Mouse (Mus musculus) intestine, embryonic 15.5 days (tissue): Measurements from ENCODE around the gene Vat1l. TPM values are rescaled to one million over a fixed set of nuclear protein-coding genes. Genes with fewer than 3 reads are reported as not detected.
A peak's percentile ranks its signal among the peaks of the same experiment; 100 is the strongest.

ENCODE experiments used
- ATAC-seq: fragments of 200-750 bp; cut with Nextera tagmentation; 2 replicates; pipeline ENCODE4 v1.8.0; 2017; ENCODE audit warnings: moderate TSS enrichment, moderate library complexity
- H3K27ac ChIP-seq: fragments of 300-500 bp; sonication (generic); 2 replicates; pipeline ENCODE4 v1.5.1; 2015; ENCODE audit warnings: mild to moderate bottlenecking, inconsistent platforms
- H3K27me3 ChIP-seq: fragments of 300-500 bp; sonication (generic); replicated peaks from 2 replicates; pipeline ENCODE4 v1.6.1; 2015; ENCODE audit warnings: inconsistent platforms
- H3K36me3 ChIP-seq: fragments of 300-500 bp; sonication (generic); 2 replicates; pipeline ENCODE4 v1.6.1; 2015; ENCODE audit warnings: inconsistent platforms
- H3K4me1 ChIP-seq: fragments of 300-500 bp; sonication (generic); replicated peaks from 2 replicates; pipeline ENCODE4 v1.6.1; 2015; ENCODE audit warnings: inconsistent platforms
- H3K4me2 ChIP-seq: fragments of 300-500 bp; sonication (generic); replicated peaks from 2 replicates; pipeline ENCODE4 v1.6.1; 2015; ENCODE audit warnings: mild to moderate bottlenecking, inconsistent platforms
- H3K4me3 ChIP-seq: fragments of 300-500 bp; sonication (generic); replicated peaks from 2 replicates; pipeline ENCODE4 v1.5.1; 2015; ENCODE audit warnings: inconsistent platforms
- H3K9ac ChIP-seq: fragments of 300-500 bp; sonication (generic); 2 replicates; pipeline ENCODE4 v1.6.1; 2015; ENCODE audit warnings: inconsistent platforms
- H3K9me3 ChIP-seq: fragments of 300-500 bp; sonication (generic); 2 replicates; pipeline ENCODE4 v1.6.1; 2016; ENCODE audit warnings: inconsistent platforms
- WGBS: fragments of 180-500 bp; shearing (Covaris S2); methylation state at CpG from one replicate; pipeline ENCODE4 v1.1.7; 2015; 5-methylcytosine and 5-hydroxymethylcytosine counted together
- polyA plus RNA-seq: library from polyadenylated mRNA; unstranded; fragments of >200 nt; fragmentation: Nextera tagmentation; extraction: Ambion mirVana; gene quantifications from 2 replicates; pipeline ENCODE4 v1.2.1, GENCODE M21; 2015

Vat1l gene
- polyA plus RNA-seq, 1 experiment from 2014 or later, result 3.5 TPM

- Histone ChIP-seq H3K9me3 (no peaks in the 10 kb centered on the region), H3K9ac (no peak overlapping the region), H3K27ac (no peak overlapping the region), H3K27me3 (no peaks in the 10 kb centered on the region), H3K4me1 (no peaks in the 10 kb centered on the region), H3K4me2 (no peak overlapping the region), H3K4me3 (no peak overlapping the region), H3K36me3 (no peaks in the 10 kb centered on the region)
- ATAC-seq, result no peak
- 93% methylated on average over 2 of the region's 2 CpGs for WGBS
Measured at GRCm38 (mm10) chr8:114222001-114222400, 16.6 kb downstream of the Vat1l start.

- Histone ChIP-seq H3K4me3 (no peak overlapping the region), H3K4me1 (no peaks in the 10 kb centered on the region), H3K9ac (no peak overlapping the region), H3K36me3 (no peaks in the 10 kb centered on the region), H3K9me3 (no peaks in the 10 kb centered on the region), H3K27me3 (no peaks in the 10 kb centered on the region), H3K27ac (no peak overlapping the region), H3K4me2 (no peak overlapping the region)
- no peak for ATAC-seq
- 98% methylated on average over 2 of the region's 2 CpGs for WGBS
Measured at GRCm38 (mm10) chr8:114224001-114224400, 18.6 kb downstream of the Vat1l start.

DNA sequence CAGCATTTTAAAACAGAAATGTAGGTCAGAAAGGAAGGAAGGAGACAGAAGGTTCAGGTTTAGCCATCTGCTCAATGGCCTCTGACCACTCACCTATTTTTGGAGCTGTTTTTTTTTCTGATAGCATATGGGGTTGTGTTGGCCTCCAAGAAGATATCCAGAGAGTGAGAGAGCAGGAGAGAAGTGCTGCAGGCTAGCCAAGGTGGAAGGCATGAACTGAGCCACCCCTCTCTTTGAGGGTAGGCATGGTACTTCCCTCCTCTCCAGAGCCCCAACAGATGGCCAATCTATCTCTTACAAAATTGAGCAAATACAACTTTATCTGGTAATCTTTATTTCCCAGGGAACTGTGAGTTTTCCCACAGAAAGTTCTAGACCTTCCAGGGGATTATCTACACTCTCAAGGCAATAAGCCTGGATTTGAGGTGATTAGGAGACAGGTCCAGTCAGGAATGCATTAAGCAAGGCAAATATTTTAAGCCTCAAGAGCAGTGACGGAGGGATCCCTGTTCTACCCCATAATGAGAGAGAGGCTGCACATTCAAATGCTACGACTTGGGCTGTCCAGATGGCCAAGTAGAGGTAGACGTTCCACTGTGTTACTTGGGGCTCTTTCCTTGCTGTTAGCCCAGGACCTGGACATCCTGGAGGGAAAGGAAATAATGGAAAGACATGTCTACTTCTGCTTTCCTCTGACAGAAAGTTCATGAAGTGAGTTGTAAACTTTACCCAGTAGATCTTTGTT is 46.1 kb downstream of the Vat1l start:
- Histone ChIP-seq H3K27ac (no peak overlapping the region), H3K9me3 (no peaks in the 10 kb centered on the region), H3K36me3 (no peaks in the 10 kb centered on the region), H3K9ac (no peak overlapping the region), H3K27me3 (no peaks in the 10 kb centered on the region), H3K4me3 (no peak overlapping the region), H3K4me1 (no peaks in the 10 kb centered on the region), H3K4me2 (no peak overlapping the region)
- no peak for ATAC-seq
- 73% methylated on average over 3 of the region's 3 CpGs for WGBS

GRCm38 (mm10) chr8:114258685-114259084 is 53.3 kb downstream of the Vat1l start:
- no peak for ATAC-seq
- Histone ChIP-seq H3K4me1 (no peaks in the 10 kb centered on the region), H3K27me3 (no peaks in the 10 kb centered on the region), H3K4me3 (no peak overlapping the region), H3K4me2 (no peak overlapping the region), H3K9ac (no peak overlapping the region), H3K27ac (no peak overlapping the region), H3K36me3 (no peaks in the 10 kb centered on the region), H3K9me3 (no peaks in the 10 kb centered on the region)
- 71% methylated on average over 4 of the region's 4 CpGs for WGBS

DNA sequence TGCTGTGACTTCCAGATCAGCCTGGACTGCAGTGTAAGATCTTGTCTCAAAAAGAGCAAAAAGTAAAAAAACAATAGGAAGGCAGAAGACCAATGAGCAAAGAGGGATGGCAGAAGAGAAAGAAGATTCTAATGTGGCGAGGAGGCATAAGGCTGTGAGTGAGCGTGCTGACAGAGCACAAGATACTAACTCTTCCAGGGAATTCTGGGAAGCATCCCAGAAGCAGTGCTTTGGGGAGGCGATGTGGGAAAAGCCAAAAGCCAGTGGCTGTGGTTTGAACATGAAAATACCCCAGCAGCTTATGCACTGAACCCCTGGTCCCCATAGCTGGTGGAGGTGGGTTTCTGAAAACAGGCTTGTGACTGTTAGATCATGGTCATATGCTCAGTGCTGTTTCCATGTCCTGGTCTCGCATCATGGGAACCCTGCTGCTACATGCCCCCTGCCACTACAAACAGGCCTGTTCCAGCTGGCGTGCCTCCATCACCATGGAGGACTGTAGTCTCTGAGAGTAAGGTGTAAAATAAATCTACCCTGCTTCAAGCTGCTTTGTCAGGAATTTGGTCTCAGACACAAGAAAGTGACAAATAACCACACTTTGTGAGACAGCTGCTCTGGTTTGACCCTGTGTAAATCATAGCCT is 54.4 kb downstream of the Vat1l start:
- WGBS, result 78% methylated on average over 5 of the region's 5 CpGs

DNA sequence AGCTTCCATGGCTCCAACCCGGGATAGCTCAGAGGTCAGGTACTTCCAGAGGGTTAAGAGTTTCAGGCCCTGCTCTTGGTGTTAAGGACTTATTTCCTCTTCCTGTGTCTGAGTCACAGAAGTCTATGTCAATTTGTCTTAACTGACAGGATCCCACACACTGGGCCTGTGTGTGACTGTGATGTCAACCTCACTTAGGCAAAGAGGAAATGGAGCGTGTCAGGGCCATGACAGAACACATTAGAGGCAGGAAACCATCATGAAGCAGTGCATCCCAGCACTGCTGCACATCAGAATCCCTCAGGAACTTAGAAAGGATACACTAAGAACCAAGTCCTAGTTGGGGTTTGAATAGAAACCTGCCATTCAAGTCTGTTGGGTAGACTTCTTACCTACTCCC is 56.9 kb downstream of the Vat1l start:
- H3K4me2 ChIP-seq, result no peak overlapping the region
- no peak overlapping the region for H3K9ac ChIP-seq
- H3K4me1 ChIP-seq, result no peaks in the 10 kb centered on the region
- H3K27me3 ChIP-seq, result no peaks in the 10 kb centered on the region
- WGBS, result 48% methylated on average over 2 of the region's 2 CpGs
- H3K36me3 ChIP-seq, result no peaks in the 10 kb centered on the region
- H3K9me3 ChIP-seq, result no peaks in the 10 kb centered on the region
- H3K4me3 ChIP-seq, result no peak overlapping the region
- ATAC-seq, result no peak
- H3K27ac ChIP-seq, result no peak overlapping the region

More for the DNA sequence above, 54.4 kb downstream of the Vat1l start:
- H3K27ac ChIP-seq, result no peak overlapping the region
- no peak for ATAC-seq
- no peaks in the 10 kb centered on the region for H3K4me1 ChIP-seq
- no peaks in the 10 kb centered on the region for H3K9me3 ChIP-seq
- no peaks in the 10 kb centered on the region for H3K36me3 ChIP-seq
- H3K9ac ChIP-seq, result no peak overlapping the region
- no peak overlapping the region for H3K4me3 ChIP-seq
- H3K4me2 ChIP-seq, result no peak overlapping the region
- H3K27me3 ChIP-seq, result no peaks in the 10 kb centered on the region

GRCm38 (mm10) chr8:114274558-114274957 is 69.1 kb downstream of the Vat1l start:
- Histone ChIP-seq H3K4me1 (no peaks in the 10 kb centered on the region), H3K36me3 (no peaks in the 10 kb centered on the region), H3K4me3 (no peak overlapping the region), H3K4me2 (no peak overlapping the region), H3K27ac (no peak overlapping the region), H3K9me3 (no peaks in the 10 kb centered on the region), H3K27me3 (no peaks in the 10 kb centered on the region), H3K9ac (no peak overlapping the region)
- WGBS, result 74% methylated on average over 8 of the region's 8 CpGs
- ATAC-seq, result no peak

DNA sequence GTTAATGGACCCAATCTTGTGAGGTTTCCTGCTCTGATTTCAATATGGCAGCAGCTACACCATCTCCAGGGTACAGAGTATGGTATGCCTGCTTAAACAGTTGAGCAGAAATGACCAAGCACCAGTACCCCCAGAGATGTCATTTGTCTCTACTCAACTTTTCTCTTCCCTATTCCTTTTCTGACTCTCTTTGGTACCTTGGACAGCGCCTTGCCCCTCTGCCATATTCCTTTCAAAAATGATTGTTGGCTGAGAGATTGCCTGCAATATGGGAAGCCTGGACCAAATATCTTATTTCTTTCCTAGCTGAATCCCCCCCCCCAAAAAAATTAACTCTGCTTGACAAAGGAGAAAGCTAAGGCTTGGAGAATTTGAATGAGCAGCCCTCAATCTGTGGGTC is 75.7 kb downstream of the Vat1l start:
- H3K27me3 ChIP-seq, result no peaks in the 10 kb centered on the region
- no peak overlapping the region for H3K27ac ChIP-seq
- no peaks in the 10 kb centered on the region for H3K9me3 ChIP-seq
- no peak overlapping the region for H3K4me2 ChIP-seq
- WGBS, result 44% methylated on average over 1 of the region's 1 CpGs
- ATAC-seq, result no peak
- no peaks in the 10 kb centered on the region for H3K36me3 ChIP-seq
- H3K4me3 ChIP-seq, result no peak overlapping the region
- H3K9ac ChIP-seq, result no peak overlapping the region
- H3K4me1 ChIP-seq, result no peaks in the 10 kb centered on the region

GRCm38 (mm10) chr8:114294889-114295748 is 89.7 kb downstream of the Vat1l start:
- Histone ChIP-seq H3K27ac (no peak overlapping the region), H3K9me3 (no peaks in the 10 kb centered on the region), H3K4me3 (no peak overlapping the region), H3K4me2 (0 out of 2 replicates have a peak overlapping the region, but pooled peaks have one; percentile 17), H3K9ac (no peak overlapping the region), H3K36me3 (no peaks in the 10 kb centered on the region), H3K27me3 (no peaks in the 10 kb centered on the region), H3K4me1 (no peaks in the 10 kb centered on the region)
- peak; percentile 41; the same call in 1 of the 2 replicates for ATAC-seq
- WGBS, result 44% methylated on average over 11 of the region's 11 CpGs

DNA sequence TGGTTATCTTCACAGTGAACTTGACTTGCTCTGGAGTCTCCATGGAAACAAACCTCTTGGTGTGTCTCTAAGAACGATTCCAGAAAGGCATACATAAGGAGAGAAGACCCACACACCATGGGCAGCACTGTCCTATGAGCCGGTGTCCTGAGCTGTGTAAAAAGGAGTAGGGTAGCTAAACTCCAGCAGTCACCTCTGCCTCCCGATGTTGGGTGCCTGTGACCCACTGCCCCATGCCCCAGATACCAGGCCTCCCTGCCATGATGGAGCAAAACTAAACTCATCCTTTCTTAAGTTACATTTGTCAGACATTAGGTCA is 90.3 kb downstream of the Vat1l start:
- Histone ChIP-seq H3K9me3 (no peaks in the 10 kb centered on the region), H3K27me3 (no peaks in the 10 kb centered on the region), H3K4me3 (no peak overlapping the region), H3K4me2 (no peak overlapping the region), H3K9ac (no peak overlapping the region), H3K4me1 (no peaks in the 10 kb centered on the region), H3K27ac (no peak overlapping the region), H3K36me3 (no peaks in the 10 kb centered on the region)
- 71% methylated on average over 3 of the region's 3 CpGs for WGBS
- ATAC-seq, result no peak

- no peaks in the 10 kb centered on the region for H3K27me3 ChIP-seq
- no peak overlapping the region for H3K4me3 ChIP-seq
- H3K9me3 ChIP-seq, result no peaks in the 10 kb centered on the region
- no peak overlapping the region for H3K4me2 ChIP-seq
- H3K4me1 ChIP-seq, result no peaks in the 10 kb centered on the region
- no peak overlapping the region for H3K27ac ChIP-seq
- H3K36me3 ChIP-seq, result no peaks in the 10 kb centered on the region
- ATAC-seq, result no peak
- 63% methylated on average over 2 of the region's 2 CpGs for WGBS
- H3K9ac ChIP-seq, result no peak overlapping the region
Measured at GRCm38 (mm10) chr8:114298253-114298652, 92.8 kb downstream of the Vat1l start.

- Histone ChIP-seq H3K36me3 (no peaks in the 10 kb centered on the region), H3K27ac (no peak overlapping the region), H3K9ac (no peak overlapping the region), H3K4me3 (no peak overlapping the region), H3K9me3 (no peaks in the 10 kb centered on the region), H3K4me2 (no peak overlapping the region), H3K4me1 (no peaks in the 10 kb centered on the region), H3K27me3 (no peaks in the 10 kb centered on the region)
- WGBS, result 72% methylated on average over 7 of the region's 7 CpGs
- no peak for ATAC-seq
Measured at GRCm38 (mm10) chr8:114300072-114300471, 94.7 kb downstream of the Vat1l start.
